Mouse (Mus musculus) heart, postnatal 0 days (tissue): ENCODE measurements around the gene Exoc5. TPM values are rescaled to one million over a fixed set of nuclear protein-coding genes. Genes with fewer than 3 reads are reported as not detected.

Source experiments
- ATAC-seq: fragments of 200-750 bp; cut with Nextera tagmentation; 2 replicates; pipeline ENCODE4 v1.8.0; 2017; ENCODE audit warnings: low read depth, moderate number of reproducible peaks, moderate library complexity; ENCODE audit not compliant: insufficient read depth
- DNase-seq: peaks from one replicate; pipeline ENCODE4 v3.0.0-alpha.2; 2016; ENCODE audit warnings: low spot score
- H3K27ac ChIP-seq: fragments of 300-500 bp; sonication (generic); 2 replicates; pipeline ENCODE4 v1.5.1; 2014; ENCODE audit warnings: low read depth, mild to moderate bottlenecking
- H3K27me3 ChIP-seq: fragments of 300-500 bp; sonication (generic); 2 replicates; pipeline ENCODE4 v1.6.1; 2014; ENCODE audit warnings: low read length, mixed read lengths; ENCODE audit not compliant: control insufficient read depth, insufficient read depth
- H3K36me3 ChIP-seq: fragments of 300-500 bp; sonication (generic); replicated peaks from 2 replicates; pipeline ENCODE4 v1.6.1; 2014; ENCODE audit warnings: low read length, mixed read lengths; ENCODE audit not compliant: control insufficient read depth, insufficient read depth
- H3K4me1 ChIP-seq: fragments of 300-500 bp; sonication (generic); 2 replicates; pipeline ENCODE4 v1.6.1; 2014; ENCODE audit warnings: antibody characterized with exemption; ENCODE audit not compliant: control insufficient read depth, insufficient read depth
- H3K4me2 ChIP-seq: fragments of 300-500 bp; sonication (generic); 2 replicates; pipeline ENCODE4 v1.6.1; 2014; ENCODE audit warnings: low read depth, mild to moderate bottlenecking, low read length, moderate library complexity
- H3K4me3 ChIP-seq: fragments of 300-500 bp; sonication (generic); 2 replicates; pipeline ENCODE4 v1.5.1; 2014; ENCODE audit warnings: low read depth, low read length
- H3K9ac ChIP-seq: fragments of 300-500 bp; sonication (generic); replicated peaks from 2 replicates; pipeline ENCODE4 v1.6.1; 2014; ENCODE audit warnings: low read depth, low read length, mixed read lengths
- H3K9me3 ChIP-seq: fragments of 300-500 bp; sonication (generic); replicated peaks from 2 replicates; pipeline ENCODE4 v1.6.1; 2016; ENCODE audit warnings: low read length; ENCODE audit not compliant: control insufficient read depth
- CTCF ChIP-seq: IDR thresholded peaks from 2 replicates; pipeline ENCODE4 v1.5.1; 2016; ENCODE audit warnings: antibody characterized with exemption, control low read depth, low read depth
- EP300 ChIP-seq: IDR thresholded peaks from 2 replicates; pipeline ENCODE4 v1.6.1; 2016; ENCODE audit warnings: antibody characterized with exemption, low read depth
- WGBS: fragments of 180-500 bp; shearing (Covaris S2); extraction: QIAGEN DNeasy Blood & Tissue Kit; methylation state at CpG from one replicate; pipeline ENCODE4 v1.1.7; 2014; 5-methylcytosine and 5-hydroxymethylcytosine counted together
- polyA plus RNA-seq: library from polyadenylated mRNA; unstranded; fragments of >200 nt; fragmentation: Nextera tagmentation; extraction: Ambion mirVana; gene quantifications from 2 replicates; pipeline ENCODE4 v1.2.1, GENCODE M21; 2015
- total RNA-seq: library from RNA; depleted of rRNA; stranded (reverse); fragments of >200 nt; gene quantifications from 2 replicates; pipeline ENCODE4 v1.2.3, GENCODE M21; 2014; ENCODE audit warnings: low replicate concordance

The Exoc5 gene
- total and polyA plus RNA-seq, 2 experiments from 2014 or later = 22.9 to 35.0 TPM

- Histone ChIP-seq H3K9me3 (no peaks in the 10 kb centered on the region), H3K9ac (peak within 1 kb of the TSS; percentile 97), H3K4me1 (peaks cover 18% of the 10 kb centered on the region), H3K36me3 (no peaks in the 10 kb centered on the region), H3K4me3 (peak within 1 kb of the TSS; percentile 99), H3K4me2 (peak within 1 kb of the TSS; percentile 87), H3K27ac (peak within 1 kb of the TSS; percentile 100), H3K27me3 (no peaks in the 10 kb centered on the region)
- TF ChIP-seq CTCF (no peak), EP300 (no peak)
- WGBS = under 1% methylated on average over 30 of the region's 62 CpGs
- DNase-seq (peak; percentile 35), ATAC-seq (peak; percentile 70; the same call in 1 of the 2 replicates)
Observed at GRCm38 (mm10) chr14:49065529-49066273, 752 bp downstream of the Exoc5 start, which contains the start of gene Ap5m1. TSS of gene Ap5m1 (plus strand) at chr14:49066097.

- TF ChIP-seq EP300 = no peak
- TF ChIP-seq CTCF = no peak
- no peaks in the 10 kb centered on the region for H3K9me3 ChIP-seq
Observed at GRCm38 (mm10) chr14:49063838-49064237, 2.6 kb downstream of the Exoc5 start.

GRCm38 (mm10) chr14:49049492-49049891 lies 17.0 kb downstream of the Exoc5 start:
- DNase-seq (no peak), ATAC-seq (no peak)
- H3K4me2 ChIP-seq = no peak overlapping the region
- no peak overlapping the region for H3K4me3 ChIP-seq
- TF ChIP-seq EP300 (no peak), CTCF (no peak)
- H3K9me3 ChIP-seq = no peaks in the 10 kb centered on the region
- H3K4me1 ChIP-seq = no peaks in the 10 kb centered on the region
- 0 out of 2 replicates have a peak, but pooled peaks cover 8% of the 10 kb centered on the region for H3K36me3 ChIP-seq
- H3K27me3 ChIP-seq = no peaks in the 10 kb centered on the region
- H3K9ac ChIP-seq = no peak overlapping the region
- H3K27ac ChIP-seq = no peak overlapping the region

More at GRCm38 (mm10) chr14:49063838-49064237, 2.6 kb downstream of the Exoc5 start:
- Histone ChIP-seq H3K4me3 (no peak overlapping the region), H3K9ac (no peak overlapping the region), H3K4me1 (peaks cover 18% of the 10 kb centered on the region), H3K36me3 (no peaks in the 10 kb centered on the region), H3K27me3 (no peaks in the 10 kb centered on the region), H3K4me2 (no peak overlapping the region; the same call in 1 of the 2 replicates), H3K27ac (no peak overlapping the region)
- 62% methylated on average over 2 of the region's 2 CpGs for WGBS
- no peak for DNase-seq
- ATAC-seq = no peak

GRCm38 (mm10) chr14:49045610-49046009 lies 20.8 kb downstream of the Exoc5 start:
- H3K4me1 ChIP-seq = no peaks in the 10 kb centered on the region
- H3K4me2 ChIP-seq = no peak overlapping the region
- ATAC-seq = no peak
- WGBS = 89% methylated on average over 4 of the region's 4 CpGs
- H3K9ac ChIP-seq = no peak overlapping the region
- H3K27me3 ChIP-seq = no peaks in the 10 kb centered on the region
- no peak for DNase-seq
- no peaks in the 10 kb centered on the region for H3K9me3 ChIP-seq
- H3K4me3 ChIP-seq = no peak overlapping the region
- TF ChIP-seq CTCF (no peak), EP300 (no peak)
- peaks cover 5% of the 10 kb centered on the region; the same call in 1 of the 2 replicates for H3K36me3 ChIP-seq
- no peak overlapping the region for H3K27ac ChIP-seq

- Histone ChIP-seq H3K27ac (no peak overlapping the region), H3K4me1 (no peaks in the 10 kb centered on the region), H3K4me3 (no peak overlapping the region), H3K4me2 (no peak overlapping the region), H3K27me3 (no peaks in the 10 kb centered on the region), H3K9me3 (0 out of 2 replicates have a peak, but pooled peaks cover 4% of the 10 kb centered on the region), H3K36me3 (peaks cover 26% of the 10 kb centered on the region), H3K9ac (no peak overlapping the region)
- no peak for TF ChIP-seq EP300
- TF ChIP-seq CTCF = no peak
- ATAC-seq (no peak), DNase-seq (no peak)
- WGBS = 94% methylated on average over 5 of the region's 5 CpGs
Observed at GRCm38 (mm10) chr14:49028991-49029390, 37.5 kb downstream of the Exoc5 start.
